8 mouse cellular contexts compared by ENCODE assay signal in the genomic region with DNA sequence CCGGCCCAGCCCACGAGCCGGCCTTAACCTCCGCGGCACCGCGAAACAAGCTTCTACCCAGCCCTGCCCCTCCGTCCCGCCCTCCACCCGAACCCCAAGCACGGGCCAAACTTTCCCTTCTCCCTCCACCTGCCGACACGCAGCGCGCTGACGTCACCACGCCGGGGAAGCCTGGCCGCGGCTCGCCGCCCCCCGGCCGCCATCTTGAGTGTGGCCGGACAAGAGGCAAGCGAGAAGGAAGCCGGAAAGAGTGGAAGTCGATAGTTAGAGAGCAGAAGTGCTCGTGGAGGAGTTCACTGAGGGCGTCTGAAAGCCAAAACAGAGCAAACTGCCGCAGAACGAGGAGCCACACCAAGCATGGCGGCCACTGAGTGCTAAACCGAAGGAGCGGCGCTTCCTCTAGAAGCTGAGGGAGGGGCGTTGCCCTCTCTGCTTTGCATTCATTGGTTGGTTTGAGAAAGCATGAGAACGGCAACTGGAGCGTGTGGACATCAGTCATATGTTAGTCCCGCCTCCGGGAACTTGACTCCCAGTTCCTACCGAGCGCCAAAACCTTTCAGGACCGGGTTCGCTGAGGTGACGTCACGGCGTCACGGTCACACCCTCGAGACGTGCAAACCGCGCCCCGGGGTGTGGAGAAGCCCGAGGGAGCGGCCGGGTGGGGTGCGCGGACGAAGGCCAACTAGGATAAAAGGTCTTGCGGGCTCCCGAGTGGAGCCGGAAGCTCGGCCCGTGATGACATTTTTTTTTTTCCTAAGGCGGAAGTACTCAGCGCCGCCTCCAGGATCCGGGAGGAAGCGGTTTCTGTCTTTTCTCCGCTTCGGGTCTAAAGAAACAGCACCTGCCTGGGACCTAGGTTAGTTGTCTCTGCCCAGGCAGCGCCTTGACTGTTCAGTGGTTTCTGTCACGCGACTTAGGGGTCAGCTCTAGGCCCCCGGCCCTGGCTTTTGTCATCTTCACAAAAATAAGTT. TPM values are rescaled to one million over a fixed set of nuclear protein-coding genes. Genes with fewer than 3 reads are reported as not detected.
A peak's percentile ranks its signal among the peaks of the same experiment; 100 is the strongest.
DNase-seq lines count a peak whose midpoint lies in the region; ATAC-seq and TF ChIP-seq lines count a peak whose summit lies in the region.

A gene (minus strand): TSS at position 139 of the 971 bp plus-strand sequence.

- H3K27me3 ChIP-seq in megakaryocyte, embryonic 14.5 days (replicated peaks), result no peaks in the 10 kb centered on the region

- peak; percentile 99 for DNase-seq in gastrocnemius, adult 8-10 months (ENCODE audit: low spot score in 2 of 2)
- peak; percentile 98 for DNase-seq in hindlimb bud, embryonic 11.5 days (ENCODE audit: extremely low spot score, low read depth, low spot score)
- DNase-seq in left cerebral cortex, adult 8-10 months (ENCODE audit: low spot score in 2 of 2), result peak; percentile 97 to 99
- DNase-seq in right cerebral cortex, postnatal 10 days (ENCODE audit: low spot score in 2 of 2), result peak; percentile 99
- peak; percentile 97 for DNase-seq in urinary bladder, postnatal 25 days (ENCODE audit: low spot score)

- peak; percentile 44 for TF ChIP-seq POLR2A in cortical plate, adult 2 months (IDR thresholded peaks at IDR 0.05; ENCODE audit: extremely low read depth, insufficient read depth, low read length)

- 0 out of 2 replicates have a peak, but pooled peaks have one; percentile 12 for TF ChIP-seq CTCF in cortical plate, adult 2 months (IDR thresholded peaks at IDR 0.05; ENCODE audit: extremely low read depth, insufficient read depth, low read length)

- H3K9me3 ChIP-seq in megakaryocyte, embryonic 14.5 days, result no peaks in the 10 kb centered on the region

- peaks cover 2% of the 10 kb centered on the region; the same call in 1 of the 2 replicates for H3K4me1 ChIP-seq in cortical plate, adult 2 months (ENCODE audit: control insufficient read depth, insufficient read depth, low read length)
- peaks cover 63% of the 10 kb centered on the region for H3K4me1 ChIP-seq in megakaryocyte, embryonic 14.5 days

- peak; percentile 94 for ATAC-seq in activated CD4-positive, CD25-positive, alpha-beta regulatory T cell, adult 4 months

- peak within 1 kb of the TSS; percentile 99 for H3K27ac ChIP-seq in cortical plate, adult 2 months (ENCODE audit: insufficient read depth, low read length)

- H3K4me3 ChIP-seq in cortical plate, adult 2 months (ENCODE audit: insufficient read depth, low read length), result peak within 1 kb of the TSS; percentile 99
- peak within 1 kb of the TSS; percentile 99 for H3K4me3 ChIP-seq in megakaryocyte, embryonic 14.5 days (replicated peaks)

- H3K36me3 ChIP-seq in megakaryocyte, embryonic 14.5 days (replicated peaks; ENCODE audit: low read length), result peaks cover 7% of the 10 kb centered on the region

RNA-seq across cellular contexts. Expression of the gene that starts here (rescaled TPM):
- 1 to 10 TPM; 7.0 to 7.2 TPM for polyA plus RNA-seq in activated CD4-positive, CD25-positive, alpha-beta regulatory T cell, adult 4 months (2017; shearing (Covaris generic))
- polyA plus RNA-seq in cortical plate, adult 2 months (2012; rRNA removed), result 44.2 and 46.9 TPM in 2 replicates
- total RNA-seq in gastrocnemius, adult 8-10 months (2022), result 10 to 100 TPM; 66.1 to 80.3 (median 73.0) TPM
- total RNA-seq in left cerebral cortex, adult 8-10 months (2022), result 10 to 100 TPM; 34.5 to 38.8 (median 35.4) TPM
- polyA plus RNA-seq in megakaryocyte, embryonic 14.5 days (2012; ENCODE audit: insufficient read depth, low replicate concordance), result 5.3 and 8.2 TPM in 2 replicates

Comparison
In these comparisons a context has a peak if more than half of its experiments do, and no peak if none do; other contexts are left out.
1. Peak in every context shown above with its lines: DNase-seq, ATAC-seq, H3K4me3 ChIP-seq and H3K27ac ChIP-seq.